8 mouse cellular contexts compared by ENCODE assay signal in the genomic region with DNA sequence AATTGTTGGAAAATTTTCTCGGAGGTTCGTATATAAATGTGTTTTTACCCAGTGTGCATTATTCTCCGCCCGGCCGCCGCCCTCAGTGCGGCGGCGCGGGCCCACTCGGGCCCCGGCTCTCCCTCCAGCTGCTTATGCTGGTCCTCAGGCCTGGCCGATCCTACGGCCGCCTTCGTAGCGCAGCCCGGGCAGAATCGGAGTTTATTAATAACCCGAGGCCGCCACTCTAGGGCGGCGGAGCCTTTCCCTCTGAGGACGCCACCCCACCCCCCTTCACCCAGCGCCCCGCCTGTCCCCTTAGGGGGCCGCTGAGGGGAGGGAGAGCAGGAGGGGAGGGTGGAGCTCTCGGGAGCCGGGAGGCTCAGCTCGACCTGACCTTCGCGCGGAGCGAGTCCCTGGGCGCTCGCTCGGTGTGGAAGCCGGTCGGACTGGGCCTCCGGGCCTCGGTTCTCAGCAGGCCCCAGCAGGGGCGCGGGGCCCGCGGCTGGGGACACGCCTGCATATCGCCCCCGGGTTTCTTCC. TPM values are rescaled to one million over a fixed set of nuclear protein-coding genes. Genes with fewer than 3 reads are reported as not detected.
A peak's percentile ranks its signal among the peaks of the same experiment; 100 is the strongest.
DNase-seq lines count a peak whose midpoint lies in the region; ATAC-seq and TF ChIP-seq lines count a peak whose summit lies in the region.

No protein-coding gene starts in this region.

- POLR2A ChIA-PET in Patski (lab: Charles Lee) = interaction anchor here (0.6 to 2.5 kb wide), 10 partner anchors 12 to 104 kb away, joined by 3 to 10 read pairs (median 4); a partner anchor contains a TSS

- H3K4me2 ChIP-seq in lung, postnatal 0 days (replicated peaks; ENCODE audit: low read depth, low read length) = peak overlapping the region; percentile 65

- peak overlapping the region; percentile 92 for H3K4me3 ChIP-seq in hindbrain, embryonic 10.5 days
- peak overlapping the region; percentile 72 for H3K4me3 ChIP-seq in lung, postnatal 0 days (ENCODE audit: low read depth, low read length)

- peak overlapping the region; percentile 100 for H3K27ac ChIP-seq in hindbrain, embryonic 10.5 days
- peak overlapping the region; percentile 100 for H3K27ac ChIP-seq in lung, postnatal 0 days (ENCODE audit: low read length)

- H3K27me3 ChIP-seq in Patski = no peaks in the 10 kb centered on the region
- no peaks in the 10 kb centered on the region for H3K27me3 ChIP-seq in hindbrain, embryonic 10.5 days (ENCODE audit: insufficient read depth, poor library complexity, severe bottlenecking)
- H3K27me3 ChIP-seq in lung, postnatal 0 days (replicated peaks; ENCODE audit: insufficient read depth, low read length) = no peaks in the 10 kb centered on the region

- DNase-seq in Patski (ENCODE audit: low read depth, low spot score) = no peak
- peak; percentile 92 for DNase-seq in cerebellum, adult 9-11 months
- peak; percentile 50 to 74 for DNase-seq in frontal cortex, adult 2 months (ENCODE audit: extremely low spot score in 1 of 2, low spot score in 1 of 2)
- DNase-seq in hindbrain, embryonic 10.5 days (ENCODE audit: low spot score) = no peak
- peak; percentile 80 to 85 for DNase-seq in layer of hippocampus, postnatal 10 days (ENCODE audit: low spot score in 2 of 2)
- peak; percentile 96 for DNase-seq in lung, postnatal 0 days (ENCODE audit: low spot score)
- DNase-seq in ovary, postnatal 10 days (ENCODE audit: low spot score) = peak; percentile 82
- peak; percentile 87 for DNase-seq in thymus, postnatal 25 days

- TF ChIP-seq EP300 in lung, postnatal 0 days (IDR thresholded peaks at IDR 0.05) = no peak

- H3K36me3 ChIP-seq in hindbrain, embryonic 10.5 days = peaks cover 55% of the 10 kb centered on the region
- H3K36me3 ChIP-seq in lung, postnatal 0 days (ENCODE audit: insufficient read depth, low read length) = no peaks in the 10 kb centered on the region; the same call in 1 of the 2 replicates

- peak; percentile 66 for ATAC-seq in Patski
- peak; percentile 82 for ATAC-seq in lung, postnatal 0 days

- CTCF ChIA-PET in Patski (lab: Charles Lee) = interaction anchor here (1.5 kb wide), 1 partner anchor 75 kb away, joined by 6 read pairs; a partner anchor contains a TSS

- WGBS in hindbrain, embryonic 10.5 days = under 1% methylated on average over 48 of the region's 48 CpGs
- WGBS in lung, postnatal 0 days = under 1% methylated on average over 45 of the region's 48 CpGs

- no peak for TF ChIP-seq CTCF in Patski (IDR thresholded peaks at IDR 0.05)
- TF ChIP-seq CTCF in lung, postnatal 0 days (IDR thresholded peaks at IDR 0.05) = no peak

- H3K4me1 ChIP-seq in hindbrain, embryonic 10.5 days (replicated peaks) = peaks cover 20% of the 10 kb centered on the region
- peaks cover 12% of the 10 kb centered on the region; the same call in 1 of the 2 replicates for H3K4me1 ChIP-seq in lung, postnatal 0 days (ENCODE audit: insufficient read depth, low read depth, low read length)

- in situ Hi-C loops in Patski (cut with MboI; ENCODE audit: low pct_unique_long_range_greater_than_20kb) = loop anchor here (25.0 kb wide), 1 partner anchor 350 kb away; a partner anchor contains a TSS

- H3K9ac ChIP-seq in lung, postnatal 0 days (replicated peaks; ENCODE audit: low read depth) = peak overlapping the region; percentile 89

- no peaks in the 10 kb centered on the region for H3K9me3 ChIP-seq in hindbrain, embryonic 10.5 days
- H3K9me3 ChIP-seq in lung, postnatal 0 days (ENCODE audit: low read length) = no peaks in the 10 kb centered on the region

RNA-seq across cellular contexts. Expression of a gene that starts 0.8 kb away (rescaled TPM):
- 12.5 TPM for polyA plus RNA-seq in Patski (2021)
- 11.4 and 14.0 TPM in 2 replicates for polyA plus RNA-seq in frontal cortex, adult 2 months (2012; rRNA removed)
- polyA plus RNA-seq in hindbrain, embryonic 10.5 days (2016; fragmentation: Nextera tagmentation; extraction: Ambion mirVana) = 23.8 and 25.9 TPM in 2 replicates
- 1 to 10 TPM; 9.0 to 9.6 TPM for total RNA-seq in layer of hippocampus, postnatal 10 days (2021)
- 10.6 and 12.1 TPM in 2 replicates for polyA plus RNA-seq in lung, postnatal 0 days (2015; fragmentation: Nextera tagmentation; extraction: Ambion mirVana)

RNA-seq across cellular contexts. Expression of a gene that starts 43.7 kb away (rescaled TPM):
- polyA plus RNA-seq in Patski (2021) = 98.5 TPM
- 46.6 and 49.4 TPM in 2 replicates for polyA plus RNA-seq in frontal cortex, adult 2 months (2012; rRNA removed)
- 41.1 and 52.5 TPM in 2 replicates for polyA plus RNA-seq in hindbrain, embryonic 10.5 days (2016; fragmentation: Nextera tagmentation; extraction: Ambion mirVana)
- total RNA-seq in layer of hippocampus, postnatal 10 days (2021) = 10 to 100 TPM; 89.6 to 89.8 TPM
- 12.7 and 15.3 TPM in 2 replicates for polyA plus RNA-seq in lung, postnatal 0 days (2015; fragmentation: Nextera tagmentation; extraction: Ambion mirVana)

Comparison
In these comparisons a context has a peak if more than half of its experiments do, and no peak if none do; other contexts are left out.
1. DNase-seq: peak in cerebellum, adult 9-11 months (single experiment), frontal cortex, adult 2 months (2 of 2), layer of hippocampus, postnatal 10 days (2 of 2), lung, postnatal 0 days (single experiment), ovary, postnatal 10 days (single experiment) and thymus, postnatal 25 days (single experiment); none in Patski (single experiment) and hindbrain, embryonic 10.5 days (single experiment).